Mouse (Mus musculus) spleen, adult 2 months (tissue): ENCODE measurements around the gene Rbms3.

Experiments
- CTCF ChIP-seq: fragments of 200-500 bp; IDR thresholded peaks from 2 replicates; pipeline ENCODE4 v1.5.1; 2011; ENCODE audit warnings: mild to moderate bottlenecking, inconsistent platforms; ENCODE audit not compliant: insufficient read depth, insufficient read length, insufficient replicate concordance; ENCODE audit errors: extremely low read depth
- POLR2A ChIP-seq: fragments of 200-500 bp; IDR thresholded peaks from 2 replicates; pipeline ENCODE4 v1.6.1; 2011; ENCODE audit warnings: low read depth, low read length, inconsistent platforms

- TF ChIP-seq CTCF (no peak), POLR2A (no peak)
Measured at GRCm38 (mm10) chr9:116886973-116887680, 742.6 kb downstream of the Rbms3 start.
